Comparison of ENCODE assay signal across 11 mouse cellular contexts in genomic region chr1:66003897-66004660, GRCm38 (mm10).
DNase-seq lines count a peak whose midpoint lies in the region; ATAC-seq and TF ChIP-seq lines count a peak whose summit lies in the region.
"Had no signal": no experiment of that assay in that cellular context is flagged by ENCODE, and none has a peak within 500 bp of the region (broad histone marks: within the 10 kb centered on the region; RNA-seq: fewer than 3 reads in every experiment).

No protein-coding gene starts in this region.

- H3K9me3 ChIP-seq in heart, embryonic 16.5 days (replicated peaks; ENCODE audit: control insufficient read depth, low read length), result no peaks in the 10 kb centered on the region
- H3K9me3 ChIP-seq in hindbrain, embryonic 15.5 days, result no peaks in the 10 kb centered on the region
- H3K9me3 ChIP-seq in midbrain, postnatal 0 days (ENCODE audit: low read length), result no peaks in the 10 kb centered on the region
- H3K9me3 ChIP-seq: midbrain, embryonic 12.5 days had no signal

- H3K4me1 ChIP-seq in heart, embryonic 16.5 days (ENCODE audit: control insufficient read depth, insufficient read depth, low read length), result no peaks in the 10 kb centered on the region
- no peaks in the 10 kb centered on the region for H3K4me1 ChIP-seq in hindbrain, embryonic 15.5 days (replicated peaks)
- H3K4me1 ChIP-seq in midbrain, postnatal 0 days (ENCODE audit: insufficient read depth, low read length), result no peaks in the 10 kb centered on the region
- H3K4me1 ChIP-seq: midbrain, embryonic 12.5 days had no signal

- 0 out of 2 replicates have a peak overlapping the region, but pooled peaks have one; percentile 10 for H3K4me2 ChIP-seq in heart, embryonic 16.5 days (ENCODE audit: low read depth, low read length)
- H3K4me2 ChIP-seq in hindbrain, embryonic 15.5 days, result peak overlapping the region; percentile 43
- H3K4me2 ChIP-seq in midbrain, postnatal 0 days (ENCODE audit: low read depth, low read length, poor library complexity, severe bottlenecking), result no peak overlapping the region
- H3K4me2 ChIP-seq: midbrain, embryonic 12.5 days had no signal

- no peak overlapping the region for H3K4me3 ChIP-seq in heart, embryonic 16.5 days (ENCODE audit: low read length)
- H3K4me3 ChIP-seq in hindbrain, embryonic 15.5 days, result peak overlapping the region; percentile 0; the same call in 1 of the 2 replicates
- H3K4me3 ChIP-seq in midbrain, postnatal 0 days (ENCODE audit: low read depth, low read length), result no peak overlapping the region
- H3K4me3 ChIP-seq: midbrain, embryonic 12.5 days had no signal

- intact Hi-C loops in heart, postnatal 10 days (cut with DNase I), result no loop called here
- intact Hi-C loops in left cerebral cortex, postnatal 4 days (cut with DNase I), result no loop called here

- ATAC-seq in heart, embryonic 16.5 days (replicated peaks; ENCODE audit: extremely low read depth, insufficient read depth, low FRiP score), result no peak
- ATAC-seq in hindbrain, embryonic 15.5 days (ENCODE audit: low FRiP score, low read depth), result peak; percentile 74
- 0 out of 2 replicates have a peak, but pooled peaks have one; percentile 38 for ATAC-seq in midbrain, postnatal 0 days (ENCODE audit: low FRiP score)

- H3K27ac ChIP-seq in heart, embryonic 16.5 days (ENCODE audit: low read length), result no peak overlapping the region
- H3K27ac ChIP-seq in hindbrain, embryonic 15.5 days (replicated peaks), result no peak overlapping the region
- H3K27ac ChIP-seq in midbrain, postnatal 0 days (ENCODE audit: low read depth, low read length), result no peak overlapping the region
- H3K27ac ChIP-seq: midbrain, embryonic 12.5 days had no signal

- no peak for TF ChIP-seq CTCF in midbrain, postnatal 0 days (IDR thresholded peaks at IDR 0.05)

- DNase-seq in heart, postnatal 10 days, result no peak
- peak; percentile 77 for DNase-seq in embryo, embryonic 10.5 days (ENCODE audit: low spot score)
- peak; percentile 28 for DNase-seq in midbrain, postnatal 0 days (ENCODE audit: low spot score)
- no peak for DNase-seq in gastrocnemius, postnatal 10 days
- DNase-seq in left cerebral cortex, postnatal 4 days, result no peak
- DNase-seq in B cell, adult 2 months, result no peak
- DNase-seq: cerebellum, postnatal 14 days; liver had no signal

- H3K36me3 ChIP-seq in heart, embryonic 16.5 days (ENCODE audit: control insufficient read depth, insufficient read depth), result no peaks in the 10 kb centered on the region
- no peaks in the 10 kb centered on the region for H3K36me3 ChIP-seq in hindbrain, embryonic 15.5 days
- H3K36me3 ChIP-seq in midbrain, postnatal 0 days (ENCODE audit: insufficient read depth, low read length), result no peaks in the 10 kb centered on the region
- H3K36me3 ChIP-seq: midbrain, embryonic 12.5 days had no signal

- 51% methylated on average over 17 of the region's 17 CpGs for WGBS in heart, embryonic 16.5 days
- WGBS in hindbrain, embryonic 15.5 days, result 32% methylated on average over 17 of the region's 17 CpGs
- WGBS in midbrain, postnatal 0 days, result 56% methylated on average over 17 of the region's 17 CpGs

- H3K9ac ChIP-seq in heart, embryonic 16.5 days (ENCODE audit: low read length), result no peak overlapping the region
- no peak overlapping the region for H3K9ac ChIP-seq in hindbrain, embryonic 15.5 days
- H3K9ac ChIP-seq in midbrain, postnatal 0 days (replicated peaks; ENCODE audit: low read length, poor library complexity, severe bottlenecking), result no peak overlapping the region
- H3K9ac ChIP-seq: midbrain, embryonic 12.5 days had no signal

- H3K27me3 ChIP-seq in heart, embryonic 16.5 days (ENCODE audit: control insufficient read depth, insufficient read depth, low read length), result no peaks in the 10 kb centered on the region
- H3K27me3 ChIP-seq in hindbrain, embryonic 15.5 days, result no peaks in the 10 kb centered on the region
- H3K27me3 ChIP-seq in midbrain, postnatal 0 days (ENCODE audit: insufficient read depth, low read length), result no peaks in the 10 kb centered on the region
- H3K27me3 ChIP-seq: midbrain, embryonic 12.5 days had no signal

Comparison
In these comparisons a context has a peak if more than half of its experiments do, and no peak if none do; other contexts are left out.
1. DNase-seq: peak in embryo, embryonic 10.5 days (single experiment) and midbrain, postnatal 0 days (single experiment); none in heart, postnatal 10 days (0 of 2), gastrocnemius, postnatal 10 days (single experiment), left cerebral cortex, postnatal 4 days (single experiment) and B cell, adult 2 months (0 of 2).